Mouse (Mus musculus): ENCODE data around the gene Hist1h2af.

Gene Hist1h2af

GRCm38 (mm10) chr13:23513517-23513916, 20.2 kb upstream of the Hist1h2af start:
- DNase-seq (ENCODE audit: low read depth in 1 of 2, low spot score in 2 of 2), result no peak

DNA sequence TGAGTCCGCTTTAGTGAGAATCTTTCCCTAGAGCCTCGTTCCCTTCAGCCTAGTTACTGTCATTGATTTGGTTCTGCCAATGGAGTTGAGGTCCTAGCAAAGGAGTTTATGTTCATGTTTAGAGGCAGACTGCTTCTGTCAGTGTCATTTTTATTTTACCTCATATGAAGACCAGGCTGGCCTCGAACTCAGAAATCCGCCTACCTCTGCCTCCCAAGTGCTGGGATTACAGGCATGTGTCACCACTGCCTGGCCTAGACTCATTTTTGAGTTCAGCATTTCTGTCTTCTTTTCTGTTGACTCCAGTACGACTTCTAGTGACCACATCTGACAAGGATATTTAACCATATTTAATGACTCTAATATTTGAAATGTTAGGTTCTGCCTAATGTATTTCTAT, 18.4 kb upstream of the Hist1h2af start:
- no peak for DNase-seq (ENCODE audit: low read depth in 1 of 2, low spot score in 2 of 2)

GRCm38 (mm10) chr13:23515826-23516620, 17.7 kb upstream of the Hist1h2af start:
- no peak for DNase-seq (ENCODE audit: low read depth in 1 of 2, low spot score in 2 of 2)

- peak in 1 of 2 experiments; percentile 71 for DNase-seq (ENCODE audit: low read depth in 1 of 2, low spot score in 2 of 2)
Observed at GRCm38 (mm10) chr13:23516822-23517602, 16.7 kb upstream of the Hist1h2af start.

DNA sequence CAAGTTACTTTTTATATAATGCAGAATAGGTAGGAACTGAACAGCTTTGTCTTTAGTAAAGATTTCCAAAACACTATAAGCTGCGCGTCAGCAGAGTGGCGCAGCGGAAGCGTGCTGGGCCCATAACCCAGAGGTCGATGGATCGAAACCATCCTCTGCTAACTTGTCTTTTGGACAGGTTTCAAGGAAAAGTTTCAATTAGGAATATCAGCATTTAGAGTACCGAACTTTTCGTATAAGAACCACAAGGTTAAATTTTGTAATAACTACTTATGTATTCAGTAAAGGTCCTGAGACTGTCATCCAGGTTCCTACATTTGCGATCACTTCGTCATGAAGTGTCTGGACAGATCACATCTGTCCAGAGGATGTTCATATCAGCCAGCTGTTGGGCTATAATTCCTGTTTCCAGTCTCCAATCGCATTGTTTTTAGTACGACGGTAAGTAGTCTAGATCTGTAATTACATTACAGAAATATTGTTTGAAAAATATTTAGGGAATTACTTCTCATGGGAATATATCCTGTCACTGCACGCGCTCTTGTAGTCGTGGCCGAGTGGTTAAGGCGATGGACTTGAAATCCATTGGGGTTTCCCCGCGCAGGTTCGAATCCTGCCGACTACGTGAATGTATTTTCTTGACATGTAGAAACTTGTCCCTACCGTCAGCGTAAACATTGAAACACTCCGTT, 16.0 kb upstream of the Hist1h2af start:
- peak; percentile 88 to 92 for DNase-seq (ENCODE audit: low read depth in 1 of 2, low spot score in 2 of 2)

GRCm38 (mm10) chr13:23518295-23518603, 15.5 kb upstream of the Hist1h2af start:
- DNase-seq (ENCODE audit: low read depth in 1 of 2, low spot score in 2 of 2), result no peak

DNA sequence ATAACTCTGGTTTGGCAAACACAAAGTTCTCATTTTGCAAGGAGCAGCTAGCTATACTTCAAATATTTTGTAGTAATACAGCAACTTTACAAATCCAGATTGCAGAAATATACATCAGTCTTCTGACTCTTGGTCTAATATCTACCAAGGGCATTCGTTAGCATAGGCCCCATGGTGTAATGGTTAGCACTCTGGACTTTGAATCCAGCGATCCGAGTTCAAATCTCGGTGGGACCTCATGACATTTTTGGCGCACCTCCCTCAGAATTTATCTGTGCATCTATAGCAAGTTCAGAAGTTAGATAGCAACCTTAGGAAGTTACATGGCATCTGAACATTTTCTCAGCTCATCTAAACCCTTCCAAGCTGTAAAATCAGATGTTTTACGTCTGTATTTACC, 14.8 kb upstream of the Hist1h2af start:
- peak; percentile 75 to 81 for DNase-seq (ENCODE audit: low read depth in 1 of 2, low spot score in 2 of 2)

- DNase-seq (ENCODE audit: low read depth in 1 of 2, low spot score in 2 of 2), result peak; percentile 57 to 77
Observed at GRCm38 (mm10) chr13:23519416-23519815, 14.3 kb upstream of the Hist1h2af start.

GRCm38 (mm10) chr13:23521703-23522102, 12.0 kb upstream of the Hist1h2af start:
- peak; percentile 54 to 73 for DNase-seq (ENCODE audit: low read depth in 1 of 2, low spot score in 2 of 2)

DNA sequence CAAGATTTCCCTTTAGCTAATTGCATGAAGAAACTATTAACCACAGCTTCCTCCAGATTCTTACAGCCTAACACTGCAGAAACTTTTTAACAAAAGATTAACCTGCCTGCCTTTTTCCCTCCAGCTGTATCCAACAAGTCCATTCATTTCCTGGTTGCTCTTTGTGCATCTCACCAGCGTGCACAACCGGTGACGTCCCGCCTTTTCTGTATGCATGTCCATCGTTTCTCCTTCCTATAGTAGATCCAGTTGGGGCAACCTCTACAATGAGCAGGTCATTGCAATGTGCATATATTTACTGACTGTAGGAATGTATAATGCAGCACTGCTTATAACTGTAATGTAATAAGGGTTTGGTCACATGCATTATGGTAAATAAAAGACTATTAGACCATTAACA, 9.7 kb upstream of the Hist1h2af start:
- DNase-seq (ENCODE audit: low read depth in 1 of 2, low spot score in 2 of 2), result no peak

- peak in 1 of 2 experiments; percentile 64 for DNase-seq (ENCODE audit: low read depth in 1 of 2, low spot score in 2 of 2)
Observed at GRCm38 (mm10) chr13:23524654-23525053, 9.1 kb upstream of the Hist1h2af start.

- DNase-seq (ENCODE audit: low read depth in 1 of 2, low spot score in 2 of 2), result no peak
Observed at GRCm38 (mm10) chr13:23525901-23526300, 7.8 kb upstream of the Hist1h2af start.

DNA sequence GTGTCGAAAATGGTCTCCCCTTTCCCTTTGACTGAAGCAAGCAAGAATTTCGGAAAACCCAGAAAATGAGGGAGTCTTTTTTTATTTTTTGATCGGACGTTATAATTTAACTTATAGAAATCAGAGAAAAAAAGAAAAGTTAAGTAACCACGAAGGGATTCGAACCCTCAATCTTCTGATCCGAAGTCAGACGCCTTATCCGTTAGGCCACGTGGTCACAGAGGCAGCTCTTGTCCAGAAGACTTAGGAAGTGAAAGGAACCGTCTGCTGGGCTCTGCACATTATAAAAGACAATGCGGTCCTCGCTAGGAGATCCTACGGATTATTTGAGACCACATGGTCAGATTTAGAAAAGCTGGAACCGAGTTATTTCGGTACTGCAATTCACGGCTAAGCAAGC, 7.4 kb upstream of the Hist1h2af start:
- peak; percentile 76 to 80 for DNase-seq (ENCODE audit: low read depth in 1 of 2, low spot score in 2 of 2)

- DNase-seq (ENCODE audit: low read depth in 1 of 2, low spot score in 2 of 2), result no peak
Observed at GRCm38 (mm10) chr13:23529005-23529404, 4.7 kb upstream of the Hist1h2af start.

- no peak for DNase-seq (ENCODE audit: low read depth in 1 of 2, low spot score in 2 of 2)
Observed at GRCm38 (mm10) chr13:23529480-23530165, 4.1 kb upstream of the Hist1h2af start.

GRCm38 (mm10) chr13:23530181-23530900, 3.4 kb upstream of the Hist1h2af start:
- DNase-seq (ENCODE audit: low read depth in 1 of 2, low spot score in 2 of 2), result peak; percentile 59 to 68

DNA sequence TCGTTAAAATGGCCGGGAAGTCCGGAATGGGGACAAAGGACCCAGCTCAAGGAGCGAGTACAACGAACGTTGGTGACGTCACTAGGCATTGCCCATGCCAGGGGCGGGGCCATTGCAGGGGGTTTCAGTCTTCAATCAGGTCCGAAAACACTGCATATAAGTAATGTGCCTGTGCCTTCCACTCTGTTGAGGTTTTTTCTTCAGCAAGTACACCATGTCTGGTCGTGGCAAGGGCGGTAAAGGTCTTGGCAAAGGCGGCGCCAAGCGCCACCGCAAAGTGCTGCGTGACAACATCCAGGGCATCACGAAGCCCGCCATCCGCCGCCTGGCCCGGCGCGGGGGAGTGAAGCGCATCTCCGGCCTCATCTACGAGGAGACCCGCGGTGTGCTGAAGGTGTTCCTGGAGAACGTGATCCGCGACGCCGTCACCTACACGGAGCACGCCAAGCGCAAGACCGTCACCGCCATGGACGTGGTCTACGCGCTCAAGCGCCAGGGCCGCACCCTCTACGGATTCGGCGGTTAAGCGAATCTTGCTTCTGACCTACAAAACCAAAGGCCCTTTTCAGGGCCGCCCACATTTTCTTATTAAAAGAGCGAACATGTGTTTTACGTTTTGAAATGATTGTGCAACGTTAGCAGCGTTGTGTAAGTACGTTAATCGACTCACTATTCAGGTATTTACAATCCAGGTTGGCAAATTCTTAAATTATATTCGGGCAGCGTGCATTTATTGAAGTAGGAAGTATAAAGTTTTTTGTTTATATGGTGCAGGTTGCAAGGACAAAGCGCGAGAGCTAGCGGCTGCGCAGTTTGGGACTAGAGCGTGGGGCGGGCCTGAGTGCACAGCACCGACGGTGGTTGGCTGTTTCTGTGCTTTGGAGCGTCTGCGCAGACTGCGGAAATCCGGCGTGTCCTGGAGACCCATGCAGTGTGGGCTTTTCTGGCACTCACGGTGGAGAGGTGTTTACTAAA, 2.5 kb upstream of the Hist1h2af start, which contains the start of gene Hist1h4h:
Hist1h4h (plus strand) TSS at position 150 of the 975 bp plus-strand sequence.
- peak; percentile 92 to 94 for DNase-seq (ENCODE audit: low read depth in 1 of 2, low spot score in 2 of 2)

DNA sequence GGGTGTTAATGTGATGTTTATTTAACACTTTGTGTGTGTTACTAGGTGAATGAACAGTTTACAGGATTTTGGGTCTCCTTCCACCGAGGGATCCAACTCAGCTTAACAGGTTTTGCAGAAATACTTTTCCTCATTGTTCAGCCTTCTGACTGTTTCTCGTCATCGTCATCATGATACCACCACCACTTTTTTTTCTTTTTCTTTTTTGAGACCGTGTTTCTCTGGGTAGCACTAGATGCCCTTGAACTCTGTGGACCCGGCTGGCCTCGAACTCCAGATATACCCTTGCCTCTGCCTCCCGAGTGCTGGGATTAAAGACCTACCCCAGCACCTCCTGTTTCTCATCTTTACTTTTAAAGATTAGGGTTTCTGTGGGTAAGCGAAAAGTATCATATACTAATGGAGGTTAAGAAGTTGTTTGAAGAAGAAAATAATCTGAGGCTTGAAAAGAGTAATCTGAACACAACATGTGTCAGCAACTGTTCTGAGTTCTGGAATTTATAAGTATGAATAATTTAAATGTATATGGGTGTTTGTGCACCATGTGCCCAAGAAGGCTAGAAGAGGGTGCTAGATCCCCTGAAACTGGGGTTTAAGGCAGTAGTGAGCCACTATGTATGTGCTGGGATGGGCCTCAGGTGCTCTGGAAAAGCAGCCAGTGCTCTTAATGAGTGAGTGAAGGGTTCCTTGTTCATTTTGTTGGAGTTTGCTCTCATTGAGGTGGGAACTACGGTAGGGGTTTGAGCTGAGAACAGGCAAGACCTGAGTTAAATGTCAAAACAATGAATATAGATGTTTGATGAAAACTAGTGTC, 1.2 kb upstream of the Hist1h2af start:
- no peak for DNase-seq (ENCODE audit: low read depth in 1 of 2, low spot score in 2 of 2)
